Mouse (Mus musculus) bone marrow, adult 2 months (tissue): Measurements from ENCODE around the gene Cacna1c. TPM values are rescaled to one million over a fixed set of nuclear protein-coding genes. Genes with fewer than 3 reads are reported as not detected.

Source experiments
- H3K27ac ChIP-seq: fragments of 200-500 bp; 2 replicates; pipeline ENCODE4 v1.5.1; 2012; ENCODE audit warnings: low read depth, mild to moderate bottlenecking, control low read depth, inconsistent platforms, low read length; ENCODE audit not compliant: control insufficient read depth, poor library complexity, insufficient read depth
- H3K4me1 ChIP-seq: fragments of 200-500 bp; 2 replicates; pipeline ENCODE4 v1.6.1; 2011; ENCODE audit warnings: low read length; ENCODE audit not compliant: control insufficient read depth, insufficient read depth
- H3K4me3 ChIP-seq: fragments of 200-500 bp; replicated peaks from 2 replicates; pipeline ENCODE3; 2011; ENCODE audit warnings: mild to moderate bottlenecking, low read depth, low read length, control low read depth; ENCODE audit not compliant: control insufficient read depth
- CTCF ChIP-seq: fragments of 200-500 bp; IDR thresholded peaks from 2 replicates; pipeline ENCODE4 v1.5.1; 2011; ENCODE audit warnings: low read length, control low read depth; ENCODE audit not compliant: control insufficient read depth, insufficient read depth
- POLR2A ChIP-seq: fragments of 200-500 bp; IDR thresholded peaks from 2 replicates; pipeline ENCODE4 v1.6.1; 2011; ENCODE audit warnings: low read depth, mild to moderate bottlenecking, control low read depth, low read length, borderline replicate concordance; ENCODE audit not compliant: control insufficient read depth
- WGBS: fragments of 180-500 bp; shearing (Covaris S2); methylation state at CpG from one replicate; pipeline ENCODE4 v1.1.7; 2018; 5-methylcytosine and 5-hydroxymethylcytosine counted together
- polyA plus RNA-seq: library from polyadenylated mRNA; stranded (reverse); fragments of >200 nt; gene quantifications from 2 replicates; pipeline ENCODE4 v1.2.4, GENCODE M21; 2011; ENCODE audit warnings: low replicate concordance; ENCODE audit not compliant: missing spikeins, insufficient read depth, insufficient read length

The Cacna1c gene
- polyA plus RNA-seq, 1 experiment = 3.1 TPM

- no peak overlapping the region for H3K27ac ChIP-seq
- WGBS = 43% methylated on average over 7 of the region's 7 CpGs
- no peak overlapping the region for H3K4me3 ChIP-seq
- H3K4me1 ChIP-seq = no peaks in the 10 kb centered on the region
- TF ChIP-seq CTCF (no peak), POLR2A (no peak)
Observed at GRCm38 (mm10) chr6:119139561-119139960, 56.7 kb downstream of the Cacna1c start.

- no peak overlapping the region for H3K27ac ChIP-seq
- 70% methylated on average over 10 of the region's 10 CpGs for WGBS
- no peaks in the 10 kb centered on the region for H3K4me1 ChIP-seq
- TF ChIP-seq POLR2A (no peak), CTCF (no peak)
- H3K4me3 ChIP-seq = no peak overlapping the region
Observed at GRCm38 (mm10) chr6:119137768-119138167, 58.5 kb downstream of the Cacna1c start.

GRCm38 (mm10) chr6:119132863-119133262, 63.4 kb downstream of the Cacna1c start:
- TF ChIP-seq POLR2A = no peak
- no peak for TF ChIP-seq CTCF
- Histone ChIP-seq H3K4me3 (no peak overlapping the region), H3K4me1 (no peaks in the 10 kb centered on the region), H3K27ac (no peak overlapping the region)
- WGBS = 80% methylated on average over 4 of the region's 4 CpGs

- Histone ChIP-seq H3K4me3 (no peak overlapping the region), H3K27ac (no peak overlapping the region), H3K4me1 (no peaks in the 10 kb centered on the region)
- TF ChIP-seq POLR2A (no peak), CTCF (no peak)
- WGBS = 80% methylated on average over 8 of the region's 8 CpGs
Observed at GRCm38 (mm10) chr6:119132111-119132735, 64.0 kb downstream of the Cacna1c start.

GRCm38 (mm10) chr6:119129664-119130063, 66.6 kb downstream of the Cacna1c start:
- 59% methylated on average over 5 of the region's 5 CpGs for WGBS
- Histone ChIP-seq H3K27ac (no peak overlapping the region), H3K4me3 (no peak overlapping the region), H3K4me1 (no peaks in the 10 kb centered on the region)
- TF ChIP-seq CTCF = peak; percentile 71
- no peak for TF ChIP-seq POLR2A

- Histone ChIP-seq H3K27ac (no peak overlapping the region), H3K4me1 (no peaks in the 10 kb centered on the region), H3K4me3 (no peak overlapping the region)
- TF ChIP-seq CTCF (no peak), POLR2A (no peak)
- 80% methylated on average over 8 of the region's 8 CpGs for WGBS
Observed at GRCm38 (mm10) chr6:119128521-119128920, 67.7 kb downstream of the Cacna1c start.

GRCm38 (mm10) chr6:119128076-119128475, 68.1 kb downstream of the Cacna1c start:
- H3K4me1 ChIP-seq = no peaks in the 10 kb centered on the region
- TF ChIP-seq CTCF = no peak
- TF ChIP-seq POLR2A = no peak
- no peak overlapping the region for H3K4me3 ChIP-seq
- H3K27ac ChIP-seq = no peak overlapping the region
- WGBS = 77% methylated on average over 1 of the region's 1 CpGs

- no peak for TF ChIP-seq CTCF
- no peak for TF ChIP-seq POLR2A
- 76% methylated on average over 3 of the region's 3 CpGs for WGBS
- Histone ChIP-seq H3K4me3 (no peak overlapping the region), H3K4me1 (no peaks in the 10 kb centered on the region), H3K27ac (no peak overlapping the region)
Observed at GRCm38 (mm10) chr6:119126991-119127390, 69.2 kb downstream of the Cacna1c start.

GRCm38 (mm10) chr6:119118371-119118770, 77.8 kb downstream of the Cacna1c start:
- TF ChIP-seq CTCF (no peak), POLR2A (no peak)
- H3K4me3 ChIP-seq = no peak overlapping the region
- no peak overlapping the region for H3K27ac ChIP-seq
- H3K4me1 ChIP-seq = no peaks in the 10 kb centered on the region
- 61% methylated on average over 4 of the region's 4 CpGs for WGBS
